Mouse (Mus musculus): Measurements from ENCODE around the gene Arf4.

DNA sequence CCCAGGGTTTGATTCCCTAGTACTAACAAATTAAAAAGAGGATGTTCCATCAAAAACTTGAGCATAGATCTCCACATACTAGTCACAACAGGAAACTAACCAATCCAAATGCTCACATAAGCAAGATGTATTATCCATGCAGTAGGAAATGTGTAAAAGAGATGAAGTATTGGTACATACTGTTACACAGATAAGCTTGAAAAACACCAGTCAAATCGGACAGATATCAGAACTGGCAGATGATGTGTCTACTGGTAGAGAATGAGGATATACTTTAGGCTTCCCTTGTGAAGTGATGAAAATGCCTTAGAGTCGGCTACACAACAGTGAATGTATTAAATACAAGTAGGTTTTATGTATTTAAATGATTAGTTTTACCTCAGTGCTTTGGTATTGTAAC lies 24.6 kb downstream of the Arf4 start:
- TF ChIP-seq CTCF (IDR thresholded peaks at IDR 0.05; ENCODE audit: low read depth, low read length) (no peak), POLR2AphosphoS5 (IDR thresholded peaks at IDR 0.05; ENCODE audit: insufficient replicate concordance, low read depth, low read length) (no peak)
